ENCODE assay signal across 21 mouse cellular contexts in the genomic region with DNA sequence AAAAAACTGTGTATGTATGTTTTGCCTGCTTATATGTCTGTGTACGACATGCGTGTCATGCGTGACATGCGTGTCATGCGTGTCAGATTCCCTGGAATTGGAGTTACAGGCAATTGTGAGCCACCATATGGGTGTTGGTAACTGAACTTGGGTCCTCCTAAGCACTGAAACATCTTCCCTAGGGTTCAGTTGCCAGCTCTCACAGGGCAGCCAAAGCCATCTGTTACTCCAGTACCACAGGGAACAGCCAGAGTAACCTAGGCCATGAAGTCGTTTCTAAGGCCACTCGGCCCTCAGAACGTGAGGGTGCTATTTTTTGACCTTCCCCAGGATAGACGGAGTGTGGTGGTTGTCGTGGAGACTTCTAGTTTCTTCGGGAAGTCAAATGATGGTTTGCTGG. TPM values are rescaled to one million over a fixed set of nuclear protein-coding genes. Genes with fewer than 3 reads are reported as not detected.
A peak's percentile ranks its signal among the peaks of the same experiment; 100 is the strongest.
DNase-seq lines count a peak whose midpoint lies in the region; ATAC-seq lines count a peak whose summit lies in the region.
"Had no signal": no experiment of that assay in that cellular context is flagged by ENCODE, and none has a peak within 500 bp of the region (broad histone marks: within the 10 kb centered on the region; RNA-seq: fewer than 3 reads in every experiment).

No protein-coding gene starts in this region.

- intact Hi-C loops in heart, postnatal 36 days (cut with DNase I): no loop called here

- DNase-seq in cerebellum, postnatal 10 days: peak; percentile 48 to 62
- DNase-seq in cerebellum, adult 11 months: no peak
- peak; percentile 46 for DNase-seq in heart, adult 11 months
- DNase-seq in heart, postnatal 36 days: no peak
- no peak for DNase-seq in midbrain, embryonic 11.5 days (ENCODE audit: low spot score, missing footprints)
- no peak for DNase-seq in layer of hippocampus, postnatal 14 days (ENCODE audit: low spot score in 2 of 2)
- DNase-seq: adrenal gland, adult 2 months; adrenal gland, postnatal 25 days; gastrocnemius, adult 2 months; gastrocnemius, postnatal 25 days; heart, adult 18-20 months; heart, postnatal 10 days; kidney, adult 11 months had no signal

- peak; percentile 48; the same call in 1 of the 2 replicates for ATAC-seq in midbrain, embryonic 11.5 days (ENCODE audit: low FRiP score)
- no peak for ATAC-seq in midbrain, embryonic 13.5 days
- ATAC-seq: forebrain, embryonic 14.5 days; hindbrain, postnatal 0 days had no signal

- no peak overlapping the region for H3K4me2 ChIP-seq in midbrain, embryonic 11.5 days
- H3K4me2 ChIP-seq in midbrain, embryonic 13.5 days (replicated peaks): no peak overlapping the region
- H3K4me2 ChIP-seq: embryonic facial prominence, embryonic 15.5 days had no signal

- WGBS in midbrain, embryonic 11.5 days: 45% methylated on average over 11 of the region's 11 CpGs
- WGBS in midbrain, embryonic 13.5 days: 44% methylated on average over 11 of the region's 11 CpGs

- no peaks in the 10 kb centered on the region for H3K36me3 ChIP-seq in midbrain, embryonic 11.5 days (ENCODE audit: control insufficient read depth, insufficient read depth, low read length)
- H3K36me3 ChIP-seq in midbrain, embryonic 13.5 days: no peaks in the 10 kb centered on the region
- H3K36me3 ChIP-seq: embryonic facial prominence, embryonic 15.5 days; forebrain, embryonic 10.5 days; heart, embryonic 10.5 days had no signal

- H3K27me3 ChIP-seq in midbrain, embryonic 11.5 days (ENCODE audit: control insufficient read depth, insufficient read depth, low read length): 0 out of 2 replicates have a peak, but pooled peaks cover 2% of the 10 kb centered on the region
- H3K27me3 ChIP-seq in midbrain, embryonic 13.5 days: no peaks in the 10 kb centered on the region; the same call in 1 of the 2 replicates
- H3K27me3 ChIP-seq: embryonic facial prominence, embryonic 15.5 days had no signal

- no peak overlapping the region for H3K9ac ChIP-seq in midbrain, embryonic 11.5 days (ENCODE audit: low read length)
- no peak overlapping the region for H3K9ac ChIP-seq in midbrain, embryonic 13.5 days (replicated peaks)
- H3K9ac ChIP-seq: embryonic facial prominence, embryonic 15.5 days had no signal

- H3K9me3 ChIP-seq in midbrain, embryonic 11.5 days (ENCODE audit: control insufficient read depth, low read length): no peaks in the 10 kb centered on the region
- H3K9me3 ChIP-seq in midbrain, embryonic 13.5 days: no peaks in the 10 kb centered on the region
- H3K9me3 ChIP-seq: embryonic facial prominence, embryonic 15.5 days; forebrain, embryonic 10.5 days; heart, embryonic 10.5 days had no signal

- no peak overlapping the region for H3K27ac ChIP-seq in midbrain, embryonic 11.5 days (ENCODE audit: low read depth, low read length)
- H3K27ac ChIP-seq in midbrain, embryonic 13.5 days: no peak overlapping the region; the same call in 1 of the 2 replicates
- H3K27ac ChIP-seq: embryonic facial prominence, embryonic 15.5 days; gastrocnemius, adult 2 months; heart, embryonic 10.5 days; hindbrain, postnatal 0 days had no signal

- H3K4me1 ChIP-seq in midbrain, embryonic 11.5 days (ENCODE audit: control insufficient read depth, insufficient read depth, low read length): peaks cover 24% of the 10 kb centered on the region
- H3K4me1 ChIP-seq in midbrain, embryonic 13.5 days (replicated peaks): peaks cover 27% of the 10 kb centered on the region
- H3K4me1 ChIP-seq: heart, embryonic 10.5 days had no signal

- no peak overlapping the region for H3K4me3 ChIP-seq in midbrain, embryonic 11.5 days (ENCODE audit: low read depth, low read length)
- no peak overlapping the region for H3K4me3 ChIP-seq in midbrain, embryonic 13.5 days (replicated peaks)
- H3K4me3 ChIP-seq: embryonic facial prominence, embryonic 15.5 days; erythroblast, embryonic 14.5 days; forebrain, embryonic 10.5 days; gastrocnemius, adult 2 months; heart, embryonic 10.5 days had no signal

RNA-seq across cellular contexts. Expression of gene Hrh2, which starts 32.2 kb away (rescaled TPM):
- total RNA-seq in heart, postnatal 36 days (2021): under 1 TPM; 0.39 to 0.43 TPM
- 0.07 TPM in 1 of 2 replicates, not detected in the other for polyA plus RNA-seq in midbrain, embryonic 11.5 days (2014; fragmentation: Nextera tagmentation; extraction: Ambion mirVana)
- polyA plus RNA-seq in midbrain, embryonic 13.5 days (2015; fragmentation: Nextera tagmentation; extraction: Ambion mirVana): 0.28 and 0.40 TPM in 2 replicates
- 1 to 10 TPM; 4.8 to 5.7 TPM for total RNA-seq in layer of hippocampus, postnatal 14 days (2021)
- total RNA-seq: gastrocnemius, postnatal 25 days had no signal
- polyA plus RNA-seq: C2C12; erythroblast, embryonic 14.5 days had no signal

Comparison
In these comparisons a context has a peak if more than half of its experiments do, and no peak if none do; other contexts are left out.
1. DNase-seq: peak in cerebellum, postnatal 10 days (2 of 2) and heart, adult 11 months (single experiment); none in cerebellum, adult 11 months (single experiment), heart, postnatal 36 days (0 of 2), midbrain, embryonic 11.5 days (single experiment) and layer of hippocampus, postnatal 14 days (0 of 2).
2. RNA of gene Hrh2, which starts 32.2 kb away (total RNA-seq): 4.8 to 5.7 TPM in layer of hippocampus, postnatal 14 days; 0.39 to 0.43 TPM in heart, postnatal 36 days; every median in the first group is over 4 times any median in the second.